Mouse (Mus musculus) thymus, postnatal 4 days (tissue): ENCODE measurements around the gene Olfr1094.

Experiments
- DNase-seq: peaks from one replicate; pipeline ENCODE4 v3.0.0; 2021

Gene Olfr1094

DNA sequence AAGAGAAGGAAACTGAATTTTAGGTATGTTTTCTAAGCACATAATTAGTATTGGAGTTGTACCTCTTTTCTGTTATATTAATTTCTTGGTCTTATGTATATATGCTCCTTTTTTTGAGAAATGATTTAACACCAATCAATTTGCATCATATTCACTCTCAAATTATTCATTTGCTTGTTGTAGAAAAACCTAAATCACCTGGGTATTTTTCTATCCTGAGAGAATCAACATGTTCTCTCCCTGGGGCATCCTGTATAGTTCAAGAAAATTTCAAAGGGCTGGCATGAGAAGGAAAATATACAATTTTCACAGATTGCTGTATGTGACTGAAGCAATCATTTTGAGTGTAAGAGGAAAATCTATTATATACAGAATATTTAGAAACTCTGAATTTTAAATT, at the start of gene Olfr1094:
Gene Olfr1094, plus strand, starts transcription at position 301 of the 400 bp plus-strand sequence.
- DNase-seq = no peak

DNA sequence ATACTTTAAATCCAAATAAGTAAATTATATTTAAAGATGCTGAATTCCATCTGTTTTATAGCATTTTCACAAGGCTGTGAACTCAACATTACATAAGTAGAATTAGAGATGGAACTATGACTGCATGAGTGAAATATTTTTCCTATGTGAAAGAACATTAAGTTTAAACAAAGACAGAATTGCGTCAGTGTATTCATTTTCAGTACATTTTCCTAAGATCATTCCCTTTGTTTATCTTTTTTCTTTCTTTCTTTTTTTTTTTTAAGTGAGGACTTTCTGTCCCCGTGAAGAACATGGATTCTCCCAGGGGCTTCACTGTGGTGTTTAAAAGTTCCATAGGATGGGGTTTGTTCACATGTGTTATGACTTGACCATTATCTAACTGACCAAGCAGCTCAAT, 42.3 kb upstream of the Olfr1094 start, which contains the start of gene Olfr1093:
Gene Olfr1093, plus strand, starts transcription at position 301 of the 400 bp plus-strand sequence.
- no peak for DNase-seq

DNA sequence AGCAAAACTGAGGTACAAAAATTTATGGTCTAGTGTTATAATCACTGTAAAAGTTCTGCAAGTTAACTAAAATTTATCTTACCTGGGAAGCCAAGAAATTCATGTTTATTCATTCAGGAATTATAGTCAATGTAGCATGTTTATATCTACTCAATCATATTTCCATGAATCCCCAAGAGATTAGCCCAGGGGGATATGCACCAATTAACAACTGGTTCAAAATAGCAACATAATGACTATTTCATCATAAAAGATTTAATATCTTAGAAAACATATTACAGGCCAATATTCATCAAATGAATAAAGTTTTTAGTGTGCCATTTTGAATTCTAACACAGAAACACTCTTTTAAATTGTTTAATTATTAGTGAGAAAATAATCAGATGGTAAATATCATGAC, 14.5 kb upstream of the Olfr1094 start, which contains the start of gene Olfr141:
Gene Olfr141, minus strand, starts transcription at position 101 of the 400 bp plus-strand sequence.
- no peak for DNase-seq

DNA sequence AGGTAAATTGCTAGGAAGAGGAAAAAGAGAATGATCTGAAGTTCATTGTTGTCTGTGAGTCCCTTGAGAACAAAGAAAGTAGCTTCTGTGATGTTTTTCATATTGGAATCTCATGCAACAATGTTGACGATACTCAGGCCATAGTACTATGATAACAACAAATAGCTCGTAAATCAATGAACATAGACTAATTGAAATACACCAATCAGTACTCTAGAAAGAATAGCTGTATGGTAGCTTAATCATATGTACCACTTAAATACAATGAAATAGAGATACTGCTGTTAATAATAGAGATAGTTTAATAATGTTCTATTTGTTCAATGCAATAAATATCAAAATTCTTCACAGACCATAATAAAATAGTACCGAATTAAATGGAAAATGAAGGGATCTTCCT, 27.1 kb downstream of the Olfr1094 start, which contains the start of gene Olfr1095:
Gene Olfr1095, minus strand, starts transcription at position 101 of the 400 bp plus-strand sequence.
- DNase-seq = no peak

- no peak for DNase-seq
Measured at GRCm38 (mm10) chr2:86874702-86875101, 50.2 kb downstream of the Olfr1094 start, which contains the start of gene Gm13723. Gene Gm13723, minus strand, starts transcription at chr2:86874802.
